Mouse (Mus musculus) spleen, postnatal 10 days (tissue): Measurements from ENCODE around the gene Arl2bp.

Experiments used
- DNase-seq, 2 experiments: peaks; one replicate each; pipeline ENCODE4 v3.0.0; 2021 to 2022; ENCODE audit warnings: low spot score in 2 of 2

Gene Arl2bp

GRCm38 (mm10) chr8:94666456-94667308, at the start of gene Arl2bp:
Arl2bp (plus strand) TSS chr8:94666600.
- peak; percentile 90 to 98 for DNase-seq

GRCm38 (mm10) chr8:94624885-94625284, 41.5 kb upstream of the Arl2bp start:
- no peak for DNase-seq

GRCm38 (mm10) chr8:94633564-94634194, 32.7 kb upstream of the Arl2bp start:
- DNase-seq = no peak

DNA sequence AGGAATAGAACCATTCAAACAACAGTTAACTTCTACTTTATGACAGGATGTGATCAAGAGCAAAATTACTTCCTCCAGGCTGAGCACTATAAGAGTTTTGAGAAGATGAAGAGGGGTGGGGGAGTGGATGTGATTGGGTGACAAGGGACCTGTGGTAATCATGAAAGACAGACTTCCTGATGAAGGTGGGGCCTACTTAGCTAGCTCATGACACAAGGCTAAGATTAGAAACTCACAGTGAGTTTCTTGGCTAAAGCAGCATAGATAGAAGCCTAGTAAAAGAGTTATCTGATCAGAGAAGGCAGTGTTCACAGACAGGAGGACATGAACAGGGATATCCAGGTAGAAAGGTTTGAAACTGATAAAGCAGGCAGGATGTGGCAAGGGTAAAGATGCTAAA, 32.2 kb upstream of the Arl2bp start:
- peak in 1 of 2 experiments; percentile 19 for DNase-seq

DNA sequence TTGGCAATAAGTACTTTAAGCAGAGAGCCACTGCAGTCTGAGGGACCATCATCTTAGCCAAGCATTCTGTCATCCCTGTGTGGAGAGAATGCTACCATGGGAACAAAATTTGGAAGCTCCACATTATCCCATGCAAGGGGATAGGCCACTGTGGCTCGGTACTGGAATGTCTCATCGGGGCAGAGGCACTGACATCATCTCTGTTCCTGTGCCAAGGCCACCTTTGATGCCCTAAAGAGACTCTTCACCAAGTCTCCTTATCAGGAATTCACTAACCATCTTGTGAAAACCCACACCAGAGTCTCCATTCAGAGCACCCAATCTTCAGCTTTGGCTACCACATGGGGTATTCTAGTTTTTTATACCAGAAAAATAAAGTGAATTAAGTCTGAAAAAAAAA, 25.2 kb upstream of the Arl2bp start:
- no peak for DNase-seq

- no peak for DNase-seq
Measured at GRCm38 (mm10) chr8:94641938-94642337, 24.5 kb upstream of the Arl2bp start.

DNA sequence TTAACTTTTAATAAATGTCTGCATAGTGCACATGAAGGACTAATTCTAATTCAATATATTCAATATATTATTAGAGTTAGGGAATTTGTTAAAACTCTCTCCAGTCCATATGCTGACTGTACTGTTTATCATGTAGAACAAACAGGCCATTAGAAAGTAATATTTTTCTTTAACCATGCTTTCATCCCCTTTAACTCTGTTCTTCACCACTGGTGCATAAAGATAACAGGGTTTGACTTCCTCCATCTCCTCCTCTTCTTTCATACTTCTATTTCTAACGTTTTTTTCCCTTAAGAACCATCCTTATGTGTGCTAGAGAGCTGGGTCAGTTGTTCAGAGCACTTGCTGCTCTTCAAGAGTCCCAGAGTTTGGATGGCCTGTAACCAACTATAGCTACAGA, 21.2 kb upstream of the Arl2bp start:
- no peak for DNase-seq

DNA sequence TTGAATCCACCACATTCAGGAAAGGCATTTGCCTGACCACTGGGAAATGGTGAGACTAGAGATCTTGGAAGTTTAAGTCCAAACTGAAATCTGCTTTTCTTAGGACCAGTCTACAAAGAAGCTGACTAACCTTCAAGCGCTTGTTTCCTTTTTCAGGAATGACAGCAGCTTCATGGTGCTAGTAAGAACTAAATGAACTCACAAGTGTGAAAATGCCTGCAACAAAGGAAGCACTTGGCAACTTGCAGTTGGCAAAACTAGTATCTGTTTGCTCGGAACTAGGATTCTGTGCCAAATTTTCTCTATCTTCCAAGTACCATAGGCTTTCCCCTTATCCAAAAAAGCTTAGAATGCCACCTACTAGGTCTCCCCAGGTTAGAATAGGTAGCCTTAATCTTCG, 20.2 kb upstream of the Arl2bp start:
- no peak for DNase-seq

DNA sequence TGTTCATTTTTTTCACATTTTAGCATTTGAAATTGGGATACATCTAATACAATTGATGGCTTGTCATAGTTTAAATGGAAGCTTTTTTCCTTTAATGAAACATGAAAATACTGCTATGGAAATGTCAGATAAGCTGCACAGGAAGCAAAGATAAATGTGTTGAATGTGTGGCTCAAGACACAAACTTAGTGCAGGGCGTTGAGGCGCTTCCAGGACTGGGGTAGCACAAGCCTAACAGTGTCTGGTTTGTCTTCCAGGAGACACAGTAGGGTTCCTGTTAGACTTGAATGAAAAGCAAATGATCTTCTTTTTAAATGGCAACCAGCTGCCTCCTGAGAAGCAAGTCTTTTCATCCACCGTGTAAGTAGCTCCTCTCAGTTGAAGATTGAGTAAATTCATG, 16.9 kb upstream of the Arl2bp start:
- no peak for DNase-seq

- no peak for DNase-seq
Measured at GRCm38 (mm10) chr8:94652951-94653350, 13.4 kb upstream of the Arl2bp start.

DNA sequence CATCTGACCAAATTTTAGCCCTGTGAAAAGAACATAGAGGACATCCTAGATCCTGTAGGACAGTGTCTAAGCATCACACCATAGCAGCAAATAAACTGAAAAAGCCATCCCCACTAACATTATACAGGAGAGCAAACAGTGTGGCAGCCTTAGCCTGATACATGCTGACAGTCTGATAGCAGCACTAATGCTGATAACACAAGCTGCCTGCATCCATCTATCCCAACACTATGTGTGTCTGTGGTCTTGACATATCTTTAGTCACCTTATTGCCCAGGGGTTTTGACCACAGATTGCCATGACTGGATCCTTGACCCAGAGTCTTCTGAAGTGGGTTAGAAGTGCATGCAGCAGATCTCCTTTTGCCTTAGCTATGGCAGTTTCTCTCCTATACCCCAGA, 11.4 kb upstream of the Arl2bp start:
- DNase-seq = no peak

- DNase-seq = no peak
Measured at GRCm38 (mm10) chr8:94658031-94658430, 8.4 kb upstream of the Arl2bp start.

DNA sequence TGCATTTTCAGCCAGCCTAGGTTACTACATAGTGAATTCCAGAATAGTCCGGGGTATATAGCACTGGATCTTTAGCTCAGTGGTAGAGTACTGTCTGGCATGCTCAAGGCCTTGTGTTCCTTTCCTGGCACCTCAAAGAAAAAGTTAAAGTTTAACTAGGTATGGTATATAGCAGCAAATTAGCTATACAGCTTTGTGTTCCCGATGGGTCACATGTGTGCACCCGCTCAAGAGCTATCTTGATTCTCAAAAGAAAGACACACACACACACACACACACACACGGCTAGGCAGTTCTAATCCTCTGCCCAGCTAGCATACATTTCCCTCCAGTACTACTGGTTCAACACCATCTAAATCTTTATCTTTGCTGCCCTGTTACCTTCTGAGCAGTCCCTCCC, 6.0 kb upstream of the Arl2bp start:
- no peak for DNase-seq

DNA sequence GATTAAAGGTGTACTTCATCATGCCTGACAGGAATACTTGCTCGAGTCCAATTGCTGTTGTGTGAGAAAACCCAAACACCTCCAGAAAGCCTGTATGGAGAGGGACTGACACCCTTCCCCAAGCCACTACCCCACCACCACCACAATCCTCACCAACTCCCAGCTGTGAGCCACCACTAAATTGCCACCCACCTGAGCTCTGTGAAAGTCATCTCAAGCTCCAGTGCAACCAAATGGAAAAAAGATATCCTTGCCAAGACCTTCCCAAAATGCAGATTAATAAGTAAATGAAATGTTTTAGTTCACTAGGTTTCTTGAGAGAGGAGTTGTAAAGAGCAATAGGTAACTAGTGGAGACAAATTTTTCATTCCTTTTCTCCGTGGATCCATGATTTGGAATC, 1.7 kb upstream of the Arl2bp start:
- no peak for DNase-seq

DNA sequence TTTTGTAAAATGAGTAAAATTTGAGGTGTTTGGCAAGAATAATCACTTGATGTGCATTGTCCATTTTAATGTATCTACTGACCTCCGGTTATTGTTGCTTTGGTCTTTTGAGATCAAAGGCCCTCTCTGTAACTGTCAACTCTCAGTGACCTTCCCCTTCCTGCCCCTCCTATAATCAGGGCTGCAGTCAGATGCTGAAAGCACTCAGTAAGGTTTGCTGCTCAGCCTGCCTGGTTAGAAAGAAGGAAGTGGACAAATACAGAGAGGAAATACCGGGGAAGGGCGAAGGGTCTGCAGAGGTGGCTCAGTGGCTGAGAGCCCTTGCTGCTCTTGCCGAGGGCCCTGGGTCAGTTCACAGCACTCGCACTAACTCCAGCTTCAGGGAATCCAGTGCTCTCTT, 8.0 kb downstream of the Arl2bp start:
- no peak for DNase-seq

GRCm38 (mm10) chr8:94675923-94676322, 9.5 kb downstream of the Arl2bp start:
- no peak for DNase-seq

GRCm38 (mm10) chr8:94678582-94678981, 12.2 kb downstream of the Arl2bp start:
- no peak for DNase-seq

DNA sequence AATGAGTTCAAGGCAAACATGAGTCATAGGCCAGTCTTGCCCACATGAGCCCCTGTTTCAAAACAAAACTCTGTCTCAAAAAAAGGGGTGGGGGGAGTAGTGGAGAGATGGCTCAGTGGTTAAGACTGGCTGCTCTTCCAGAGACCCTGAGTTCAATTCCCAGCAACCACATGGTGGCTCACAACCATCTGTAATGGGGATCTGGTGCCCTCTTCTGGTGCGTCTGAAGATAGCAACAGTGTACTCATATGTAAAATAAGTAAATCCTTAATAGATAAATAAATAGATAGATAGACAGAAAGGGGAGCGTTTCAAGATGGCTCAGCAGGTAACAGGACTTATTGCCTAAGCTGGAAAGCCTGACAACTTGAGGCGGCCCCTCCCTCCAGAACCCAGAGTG, 14.0 kb downstream of the Arl2bp start:
- no peak for DNase-seq

DNA sequence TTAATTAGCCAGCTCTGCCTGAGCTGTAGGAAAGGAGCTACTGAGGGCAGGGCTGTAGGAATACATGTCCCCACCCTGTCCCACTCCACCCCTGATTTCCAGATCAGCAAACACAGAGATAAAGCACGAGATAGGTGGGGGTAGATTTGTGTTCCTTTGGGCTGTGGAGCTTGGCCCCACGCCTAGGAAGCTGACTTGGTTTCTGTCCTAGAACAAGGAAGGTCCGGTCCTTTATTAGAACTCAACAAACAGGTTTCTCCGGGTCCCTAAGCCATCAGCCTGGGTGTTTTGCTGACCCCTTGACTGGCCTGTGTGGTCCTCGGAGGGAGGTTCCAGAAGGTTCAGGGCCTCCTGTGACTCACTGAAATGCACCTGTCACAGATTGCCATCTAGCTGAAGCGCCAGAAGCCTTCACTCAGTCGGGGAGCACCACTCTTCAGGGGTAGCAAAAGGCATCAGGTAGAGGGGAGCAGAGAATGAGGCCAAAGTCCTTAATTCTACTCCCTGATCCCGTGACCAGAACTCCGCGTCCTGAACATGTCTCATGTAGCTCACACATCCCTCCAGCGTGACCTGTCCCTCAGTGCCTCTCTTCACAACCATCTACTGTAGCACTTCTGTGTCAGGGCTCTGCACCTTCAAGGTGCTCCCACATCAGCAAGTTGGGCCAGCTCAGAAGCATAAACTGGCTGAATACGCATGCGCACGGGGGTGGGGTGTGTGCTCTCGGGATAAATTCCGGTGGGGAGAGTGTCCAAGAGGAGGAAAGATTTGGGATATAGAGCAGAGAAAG, 16.5 kb downstream of the Arl2bp start:
- no peak for DNase-seq

DNA sequence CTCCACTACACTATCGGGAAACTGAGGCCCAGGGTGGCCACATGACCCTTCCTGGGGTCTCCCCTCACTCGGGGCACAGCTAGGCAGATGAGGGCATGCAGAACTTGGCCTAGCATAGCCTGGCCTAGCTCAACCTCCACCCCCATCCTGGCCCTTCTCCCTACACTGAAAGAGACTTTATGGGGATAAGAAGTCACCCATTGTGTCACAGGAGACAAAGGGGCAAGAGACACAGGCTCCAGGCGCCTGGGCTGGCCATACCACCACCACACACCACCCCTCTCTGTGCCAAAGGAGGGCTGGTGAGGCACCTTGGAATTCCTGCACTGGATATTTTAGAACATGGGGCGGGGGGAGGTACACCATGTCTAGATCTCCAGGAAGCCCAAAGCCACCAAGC, 17.9 kb downstream of the Arl2bp start:
- no peak for DNase-seq

GRCm38 (mm10) chr8:94685953-94686352, 19.6 kb downstream of the Arl2bp start:
- DNase-seq = no peak

DNA sequence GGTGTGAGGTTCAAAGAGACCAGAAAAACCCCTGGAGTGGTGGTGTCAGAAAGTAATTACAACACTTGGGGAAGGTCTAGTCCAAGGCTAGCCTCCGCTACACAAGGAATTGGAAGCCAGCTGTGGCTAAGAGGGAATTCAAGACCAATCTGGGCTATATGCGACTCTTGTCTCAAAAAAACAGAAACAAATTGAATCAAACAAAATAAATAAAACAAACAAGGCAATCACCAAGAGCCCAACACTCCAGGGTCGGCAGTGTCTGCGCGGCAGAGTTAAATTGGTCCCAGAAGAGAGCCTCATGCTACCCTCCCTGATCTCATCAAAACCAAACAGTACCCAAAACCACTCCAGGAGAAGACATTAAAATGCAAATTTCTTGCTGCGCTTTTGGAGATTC, 28.3 kb downstream of the Arl2bp start:
- no peak for DNase-seq
